Mouse (Mus musculus) myocyte (in vitro differentiated cells): Measurements from ENCODE around the gene Pfdn2. TPM values are rescaled to one million over a fixed set of nuclear protein-coding genes. Genes with fewer than 3 reads are reported as not detected.

Experiments
- H3K27me3 ChIP-seq: one replicate; pipeline ENCODE4 v1.6.1; 2011; ENCODE audit not compliant: control insufficient read depth, insufficient read depth, insufficient read length
- H3K36me3 ChIP-seq: one replicate; pipeline ENCODE4 v1.6.1; 2011; ENCODE audit not compliant: control insufficient read depth, insufficient read depth
- H3K4me2 ChIP-seq: one replicate; pipeline ENCODE4 v1.6.1; 2011; ENCODE audit warnings: low read depth, control low read depth
- H3K4me3 ChIP-seq: one replicate; pipeline ENCODE4 v1.5.1; 2011; ENCODE audit warnings: mild to moderate bottlenecking, control low read depth, moderate library complexity
- H3K79me2 ChIP-seq: one replicate; pipeline ENCODE4 v1.6.1; 2011; ENCODE audit not compliant: control insufficient read depth, insufficient read depth
- H3ac ChIP-seq: one replicate; pipeline ENCODE4 v1.6.1; 2011; ENCODE audit not compliant: control insufficient read depth, insufficient read length
- CEBPB ChIP-seq: IDR thresholded peaks from 2 replicates; pipeline ENCODE4 v1.6.1; 2011; ENCODE audit warnings: mild to moderate bottlenecking, moderate library complexity; ENCODE audit not compliant: poor library complexity, insufficient read depth, severe bottlenecking
- E2F4 ChIP-seq: IDR thresholded peaks from one replicate; pipeline ENCODE4 v1.6.1; 2011; ENCODE audit warnings: mild to moderate bottlenecking, control low read depth, moderate library complexity; ENCODE audit not compliant: insufficient read depth
- MAX ChIP-seq: IDR thresholded peaks from one replicate; pipeline ENCODE4 v1.6.1; 2011; ENCODE audit warnings: low read depth, mild to moderate bottlenecking, control low read depth
- MYOD1 ChIP-seq, 3 experiments: IDR thresholded peaks; one replicate each; pipeline ENCODE4 v1.6.1; 2011; ENCODE audit warnings: control low read depth in 2 of 3, low read depth in 2 of 3, mild to moderate bottlenecking in 2 of 3, moderate library complexity in 1 of 3; ENCODE audit not compliant: insufficient read length in 2 of 3, control insufficient read depth in 1 of 3
- MYOG ChIP-seq, 3 experiments: IDR thresholded peaks; one replicate each; pipeline ENCODE4 v1.6.1; 2011; ENCODE audit warnings: control low read depth in 2 of 3, low read depth in 2 of 3, mild to moderate bottlenecking in 2 of 3; ENCODE audit not compliant: insufficient read length in 2 of 3, control insufficient read depth in 1 of 3, insufficient read depth in 1 of 3
- POLR2A ChIP-seq: IDR thresholded peaks from one replicate; pipeline ENCODE4 v1.6.1; 2011; ENCODE audit warnings: low read depth, mild to moderate bottlenecking, control low read depth, moderate library complexity; ENCODE audit not compliant: insufficient read length
- POLR2AphosphoS2 ChIP-seq: IDR thresholded peaks from one replicate; pipeline ENCODE4 v1.6.1; 2011; ENCODE audit warnings: low read depth, control low read depth; ENCODE audit not compliant: insufficient read length
- REST ChIP-seq: IDR thresholded peaks from one replicate; pipeline ENCODE4 v1.6.1; 2011; ENCODE audit warnings: mild to moderate bottlenecking, control low read depth, moderate library complexity; ENCODE audit not compliant: insufficient read depth, insufficient read length
- SRF ChIP-seq: IDR thresholded peaks from one replicate; pipeline ENCODE4 v1.6.1; 2011; ENCODE audit warnings: low read depth; ENCODE audit not compliant: control insufficient read depth, insufficient read length
- TCF12 ChIP-seq: IDR thresholded peaks from one replicate; pipeline ENCODE4 v1.6.1; 2011; ENCODE audit warnings: mild to moderate bottlenecking, control low read depth; ENCODE audit not compliant: poor library complexity, insufficient read depth, severe bottlenecking
- TCF3 ChIP-seq: IDR thresholded peaks from one replicate; pipeline ENCODE4 v1.6.1; 2011; ENCODE audit warnings: low read depth, control low read depth; ENCODE audit not compliant: insufficient read length
- USF1 ChIP-seq: IDR thresholded peaks from one replicate; pipeline ENCODE4 v1.6.1; 2011; ENCODE audit warnings: low read depth, mild to moderate bottlenecking, control low read depth, moderate library complexity
- polyA plus RNA-seq: library from polyadenylated mRNA; unstranded; fragments of >200 nt; fragmentation: generic; extraction: Trizol; gene quantifications from one replicate; pipeline ENCODE4 v1.2.1, GENCODE M21; 2012; ENCODE audit warnings: missing spikeins

The Pfdn2 gene
- polyA plus RNA-seq, 1 experiment: 111 TPM

- TF ChIP-seq POLR2AphosphoS2 (peak; percentile 7), USF1 (no peak)
- H3K4me2 ChIP-seq: peak overlapping the region; percentile 98
- no peak overlapping the region for H3ac ChIP-seq
- H3K79me2 ChIP-seq: peaks cover 45% of the 10 kb centered on the region
- H3K36me3 ChIP-seq: peaks cover 26% of the 10 kb centered on the region
- peak overlapping the region; percentile 100 for H3K4me3 ChIP-seq
- no peaks in the 10 kb centered on the region for H3K27me3 ChIP-seq
Observed at GRCm38 (mm10) chr1:171343922-171344677, 1.4 kb upstream of the Pfdn2 start.

- Histone ChIP-seq H3K4me3 (peak overlapping the region; percentile 100), H3K27me3 (no peaks in the 10 kb centered on the region), H3K4me2 (peak overlapping the region; percentile 98), H3K36me3 (peaks cover 25% of the 10 kb centered on the region), H3ac (no peak overlapping the region), H3K79me2 (peaks cover 48% of the 10 kb centered on the region)
- TF ChIP-seq MAX: no peak
- no peak for TF ChIP-seq TCF3
- TF ChIP-seq SRF: no peak
- TF ChIP-seq CEBPB: no peak
- TF ChIP-seq REST: no peak
- no peak for TF ChIP-seq POLR2AphosphoS2
- TF ChIP-seq MYOD1 (IDR thresholded peaks at IDR 0.05; ENCODE audit: control insufficient read depth in 1 of 3, insufficient read length in 2 of 3, low read depth in 2 of 3): no peak
- TF ChIP-seq TCF12: no peak
- no peak for TF ChIP-seq MYOG (IDR thresholded peaks at IDR 0.05; ENCODE audit: control insufficient read depth in 1 of 3, insufficient read depth in 1 of 3, insufficient read length in 2 of 3, low read depth in 2 of 3)
Observed at GRCm38 (mm10) chr1:171344715-171345114, 755 bp upstream of the Pfdn2 start.

DNA sequence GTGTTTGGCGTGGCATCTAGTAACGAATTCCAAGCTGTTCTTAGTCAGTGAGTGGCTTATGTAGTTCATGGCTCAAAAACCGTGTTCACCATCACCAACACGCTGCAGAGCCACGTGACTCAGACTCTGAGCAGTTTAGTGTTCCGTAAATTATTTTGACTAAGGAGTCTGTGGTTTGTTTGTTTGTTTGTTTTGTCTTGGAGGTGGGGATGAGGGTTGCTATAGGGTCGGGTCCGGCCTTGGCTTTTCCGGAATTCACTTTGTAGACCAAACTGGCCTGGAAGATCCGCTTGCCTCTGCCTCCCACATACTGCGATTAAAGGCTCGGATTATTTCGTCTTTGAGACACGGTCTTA, 603 bp downstream of the Pfdn2 start:
- Histone ChIP-seq H3K36me3 (peaks cover 14% of the 10 kb centered on the region), H3K79me2 (peaks cover 62% of the 10 kb centered on the region), H3K4me2 (peak overlapping the region; percentile 84), H3ac (peak overlapping the region; percentile 50), H3K4me3 (peak overlapping the region; percentile 100), H3K27me3 (no peaks in the 10 kb centered on the region)
- TF ChIP-seq POLR2AphosphoS2 (no peak), SRF (no peak), REST (no peak), USF1 (peak; percentile 83), E2F4 (no peak), MYOG (IDR thresholded peaks at IDR 0.05; ENCODE audit: control insufficient read depth in 1 of 3, insufficient read depth in 1 of 3, insufficient read length in 2 of 3, low read depth in 2 of 3) (no peak)

- TF ChIP-seq POLR2AphosphoS2: no peak
- no peak for TF ChIP-seq POLR2A
- no peak for TF ChIP-seq TCF12
- no peak for TF ChIP-seq E2F4
- TF ChIP-seq MYOG (IDR thresholded peaks at IDR 0.05; ENCODE audit: control insufficient read depth in 1 of 3, insufficient read depth in 1 of 3, insufficient read length in 2 of 3, low read depth in 2 of 3): no peak
- TF ChIP-seq MAX: no peak
- TF ChIP-seq SRF: no peak
- no peak for TF ChIP-seq USF1
- no peak for TF ChIP-seq TCF3
- TF ChIP-seq MYOD1 (IDR thresholded peaks at IDR 0.05; ENCODE audit: control insufficient read depth in 1 of 3, insufficient read length in 2 of 3, low read depth in 2 of 3): no peak
- no peak for TF ChIP-seq REST
- TF ChIP-seq CEBPB: no peak
Observed at GRCm38 (mm10) chr1:171348665-171349064, 3.2 kb downstream of the Pfdn2 start.

DNA sequence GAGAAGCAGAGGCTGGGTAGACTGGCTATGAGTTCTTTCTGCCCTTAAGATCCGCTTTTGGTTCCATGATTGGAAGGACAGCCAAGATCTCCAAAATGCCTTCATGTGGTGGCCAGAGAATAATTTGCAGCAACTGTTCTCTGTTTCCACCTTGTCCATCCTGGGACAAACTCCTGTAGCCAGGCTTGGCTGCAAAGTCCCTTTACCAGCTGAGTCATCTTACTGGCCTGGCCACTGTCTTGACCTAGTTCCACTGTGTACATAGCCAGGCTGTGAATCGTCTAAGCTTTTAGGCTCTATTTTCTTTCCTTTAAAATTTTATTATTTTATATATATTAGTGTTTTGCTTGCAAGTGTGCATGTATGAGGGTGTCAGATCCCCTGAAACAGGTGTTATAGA, 3.7 kb downstream of the Pfdn2 start:
- H3K79me2 ChIP-seq: peaks cover 91% of the 10 kb centered on the region
- H3ac ChIP-seq: no peak overlapping the region
- H3K4me3 ChIP-seq: no peak overlapping the region
- H3K4me2 ChIP-seq: peak overlapping the region; percentile 55
- no peaks in the 10 kb centered on the region for H3K27me3 ChIP-seq
- TF ChIP-seq TCF3: no peak
- no peak for TF ChIP-seq SRF
- TF ChIP-seq POLR2A: no peak
- no peak for TF ChIP-seq MYOD1 (IDR thresholded peaks at IDR 0.05; ENCODE audit: control insufficient read depth in 1 of 3, insufficient read length in 2 of 3, low read depth in 2 of 3)
- TF ChIP-seq E2F4: no peak
- TF ChIP-seq USF1: no peak
- TF ChIP-seq CEBPB: no peak
- TF ChIP-seq POLR2AphosphoS2: no peak
- TF ChIP-seq TCF12: no peak
- TF ChIP-seq MAX: no peak
- no peak for TF ChIP-seq REST
- TF ChIP-seq MYOG (IDR thresholded peaks at IDR 0.05; ENCODE audit: control insufficient read depth in 1 of 3, insufficient read depth in 1 of 3, insufficient read length in 2 of 3, low read depth in 2 of 3): no peak
- H3K36me3 ChIP-seq: no peaks in the 10 kb centered on the region

More at GRCm38 (mm10) chr1:171348665-171349064, 3.2 kb downstream of the Pfdn2 start:
- H3ac ChIP-seq: no peak overlapping the region
- no peak overlapping the region for H3K4me3 ChIP-seq
- H3K27me3 ChIP-seq: no peaks in the 10 kb centered on the region
- peaks cover 88% of the 10 kb centered on the region for H3K79me2 ChIP-seq
- H3K36me3 ChIP-seq: no peaks in the 10 kb centered on the region
- H3K4me2 ChIP-seq: peak overlapping the region; percentile 55
